Mouse (Mus musculus): Measurements from ENCODE around the gene Vrk2.

GRCm38 (mm10) chr11:26537816-26538215, 56.0 kb downstream of the Vrk2 start:
- no peak for TF ChIP-seq CTCF (IDR thresholded peaks at IDR 0.05; ENCODE audit: insufficient read depth, low read depth, low read length)
- TF ChIP-seq POLR2A (IDR thresholded peaks at IDR 0.05; ENCODE audit: insufficient read depth, low read depth, low read length), result no peak
